Mouse (Mus musculus) Muller cell, postnatal 12 days (primary cell): ENCODE data around the gene Gm10217.

Experiments used
- DNase-seq: peaks from one replicate; pipeline ENCODE4 v3.0.0-alpha.2; 2015; ENCODE audit errors: inconsistent ontology term

The Gm10217 gene

GRCm38 (mm10) chr8:9863951-9864350, at the start of gene Gm10217:
TSS of gene Gm10217 (plus strand) at chr8:9864251.
- no peak for DNase-seq

DNA sequence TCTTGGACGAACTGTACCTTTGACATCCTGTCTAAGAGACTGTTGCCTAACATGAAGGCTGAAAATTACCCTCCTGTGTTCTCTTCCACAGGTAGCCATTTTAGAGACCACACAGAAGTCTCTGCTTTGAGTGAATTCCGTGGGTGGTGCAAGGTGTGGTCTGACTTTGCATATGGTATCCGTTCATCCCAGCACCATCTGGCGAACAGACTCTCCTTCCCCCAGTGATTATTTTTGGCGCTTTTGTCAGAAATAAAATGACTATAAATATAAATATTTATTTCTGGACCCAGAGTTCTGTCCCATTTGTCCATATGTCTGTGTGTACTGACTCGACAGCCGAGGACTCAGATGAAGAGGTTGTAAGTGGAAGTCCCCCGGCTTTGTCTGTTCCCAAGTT, 39.3 kb upstream of the Gm10217 start:
- no peak for DNase-seq

DNA sequence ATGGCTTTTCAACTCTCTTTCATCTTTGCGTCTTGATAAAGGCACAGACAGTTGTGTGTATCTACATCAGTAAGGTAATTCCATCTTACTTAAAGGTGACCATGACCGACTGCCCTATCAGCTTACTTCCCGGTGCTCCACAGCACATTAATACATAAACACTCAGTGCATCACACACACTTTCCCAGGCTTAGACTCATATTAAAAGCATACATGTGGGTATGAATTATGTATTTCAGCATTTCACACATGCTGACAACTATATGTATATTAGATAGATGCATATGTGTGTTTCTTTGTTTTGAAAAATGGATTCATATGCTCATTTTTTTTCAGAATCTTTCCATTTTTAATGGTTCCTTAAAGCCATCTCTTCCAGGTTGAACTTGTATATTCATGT, 23.8 kb upstream of the Gm10217 start:
- DNase-seq = no peak

DNA sequence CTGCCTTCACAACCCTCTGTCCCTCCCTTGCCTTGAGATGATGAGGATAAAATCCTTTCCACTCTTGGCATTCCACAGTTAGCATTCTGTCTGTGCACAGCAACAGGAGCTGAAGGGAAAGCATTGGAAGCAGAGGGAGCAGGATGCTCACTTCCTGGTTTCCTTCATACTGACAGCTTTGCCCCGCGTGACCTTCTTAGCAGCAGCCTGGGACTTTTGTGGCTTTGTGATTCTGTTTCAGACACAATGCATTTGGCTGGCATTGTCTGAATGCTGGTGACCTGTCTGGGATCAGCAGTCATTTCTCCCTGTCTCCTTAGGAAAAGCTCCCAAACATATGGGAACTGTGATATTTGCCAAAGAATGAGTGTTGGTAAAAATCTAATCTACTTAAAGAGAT, 4.8 kb upstream of the Gm10217 start:
- no peak for DNase-seq

DNA sequence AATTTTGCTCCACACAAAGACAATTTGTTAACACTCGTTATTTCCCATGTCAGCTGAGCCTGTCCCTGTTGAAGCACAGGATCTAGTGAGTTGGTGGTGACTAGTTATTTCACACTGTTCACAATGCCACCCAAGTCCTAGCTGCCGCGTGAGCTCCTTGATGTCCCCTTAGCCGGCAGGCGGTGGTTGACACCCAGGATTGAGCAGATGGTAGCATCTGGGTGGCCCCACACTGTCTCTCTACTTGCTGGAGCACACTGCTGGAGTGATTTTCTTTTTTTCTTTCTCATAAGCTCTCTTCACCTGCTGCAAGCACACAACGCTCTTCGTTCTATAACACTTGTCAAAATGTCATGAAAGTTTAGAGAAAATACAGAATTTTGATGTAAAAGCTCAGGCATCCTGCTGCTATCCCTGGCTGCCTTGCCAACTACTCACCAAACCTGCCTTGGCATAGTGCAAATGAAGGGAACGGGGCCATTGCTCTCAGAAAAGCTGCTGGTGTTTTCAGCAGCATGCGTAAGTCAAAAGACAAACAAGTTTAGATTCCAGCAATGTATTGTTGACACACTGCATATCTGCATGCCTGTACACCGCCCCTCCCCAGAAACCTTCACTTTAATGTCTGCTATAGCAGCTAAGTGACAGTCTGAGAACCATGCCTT, 3.4 kb upstream of the Gm10217 start:
- DNase-seq = no peak

DNA sequence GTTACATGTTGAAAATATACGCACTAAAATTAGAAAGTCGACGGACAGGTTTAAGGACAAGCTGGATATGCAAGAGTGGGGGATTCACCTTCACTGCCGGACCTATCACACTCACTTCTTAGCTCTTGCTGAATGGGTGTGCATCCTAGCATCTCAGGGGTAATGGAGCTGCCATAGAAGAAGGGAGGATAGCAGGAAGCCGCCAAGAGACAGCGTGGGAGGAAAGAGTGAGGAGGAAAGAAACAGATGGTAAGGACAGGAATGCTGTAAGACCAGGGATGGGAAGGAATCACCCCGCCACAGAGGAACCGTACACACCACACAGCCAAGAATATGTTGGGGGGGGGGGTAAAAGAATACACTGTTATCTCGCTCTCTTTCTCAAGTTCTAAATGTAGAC, 1.1 kb downstream of the Gm10217 start:
- DNase-seq = no peak

- no peak for DNase-seq
These were observed 4.0 kb downstream of the Gm10217 start for GRCm38 (mm10) chr8:9868094-9868493.

DNA sequence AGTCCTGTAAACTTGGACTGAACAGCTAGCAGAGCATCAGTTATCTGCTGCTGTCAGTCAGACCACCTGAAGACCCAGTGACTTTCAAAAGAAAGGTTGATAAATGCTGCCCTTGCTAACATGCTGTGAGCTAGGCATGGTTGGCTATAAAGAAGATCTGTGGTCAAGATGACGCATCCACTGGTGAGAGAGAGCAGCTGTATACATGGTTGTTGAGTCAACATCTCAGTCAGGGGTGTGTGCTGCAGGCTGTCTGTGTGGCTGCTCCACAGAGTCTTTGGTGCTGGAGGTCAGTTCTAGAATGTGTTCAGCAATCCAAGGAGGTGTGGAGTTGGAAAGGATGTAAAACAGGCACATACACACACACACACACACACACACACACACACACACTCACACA, 12.2 kb downstream of the Gm10217 start:
- no peak for DNase-seq

- DNase-seq = no peak
These were observed 15.9 kb downstream of the Gm10217 start for GRCm38 (mm10) chr8:9879921-9880320.

- DNase-seq = no peak
These were observed 22.7 kb downstream of the Gm10217 start for GRCm38 (mm10) chr8:9886714-9887113.

DNA sequence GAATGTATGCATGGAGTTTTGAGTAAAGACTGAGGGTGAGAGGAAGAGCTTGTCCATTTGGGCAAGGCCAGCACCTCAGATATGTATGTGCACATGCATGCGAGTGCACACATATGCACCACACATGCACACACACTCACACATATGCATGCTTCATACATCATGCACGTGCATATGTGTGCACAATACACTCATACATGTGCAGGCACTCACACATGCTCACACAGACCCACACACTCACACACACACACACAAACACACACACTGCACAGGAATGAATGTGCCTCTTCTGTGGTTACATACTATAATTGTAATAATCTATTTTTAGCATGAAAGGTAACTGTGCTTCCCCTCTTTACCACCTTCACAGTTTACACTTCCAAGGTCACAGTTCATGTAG, 35.1 kb downstream of the Gm10217 start:
- no peak for DNase-seq

- no peak for DNase-seq
These were observed 35.6 kb downstream of the Gm10217 start for GRCm38 (mm10) chr8:9899673-9900072.
